Mouse (Mus musculus) embryonic fibroblast, embryonic 13.5 days (primary cell): ENCODE data around the gene Elovl6.

Experiments used
- CTCF ChIP-seq: IDR thresholded peaks from 2 replicates; pipeline ENCODE4 v1.5.1; 2011; ENCODE audit warnings: mild to moderate bottlenecking, control low read depth, low read length, moderate library complexity, borderline replicate concordance; ENCODE audit not compliant: insufficient read depth
- POLR2A ChIP-seq: IDR thresholded peaks from 2 replicates; pipeline ENCODE4 v1.6.1; 2011; ENCODE audit warnings: low read depth, mild to moderate bottlenecking, control low read depth, low read length, moderate library complexity

- TF ChIP-seq CTCF (no peak), POLR2A (no peak)
Observed at GRCm38 (mm10) chr3:129508571-129508970, 23.6 kb upstream of the Elovl6 start.
